Mouse (Mus musculus) spleen, embryonic (tissue): Measurements from ENCODE around the gene Muc1.

Experiments
- CTCF ChIA-PET: fragments of 350-600 bp; sonication (Branson Sonifier 250); formaldehyde crosslinking; loops from one replicate; lab custom pipeline; 2022; lab: Charles Lee

The Muc1 gene

DNA sequence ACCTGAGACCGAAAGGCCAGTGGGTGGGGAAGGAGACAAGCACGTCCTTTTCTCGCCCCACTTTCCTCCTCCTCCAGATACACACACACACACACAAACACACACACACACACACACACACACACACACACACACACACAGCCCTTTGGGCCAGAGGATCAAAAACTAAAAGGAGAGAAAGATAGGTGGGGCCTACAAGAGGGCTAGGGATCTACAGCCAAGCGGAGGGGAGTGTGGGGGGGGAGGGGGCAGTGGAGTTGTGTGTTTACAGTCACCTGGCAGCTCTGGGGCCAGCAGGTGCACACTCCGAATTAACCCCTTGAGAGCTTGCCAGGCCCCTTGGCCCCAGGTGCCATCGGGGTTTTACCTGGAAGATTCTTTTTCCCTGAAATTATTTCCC, 3.8 kb downstream of the Muc1 start:
- CTCF ChIA-PET, result interaction anchor here (0.7 to 1.2 kb wide), 2 partner anchors 123 to 131 kb away, joined by 3 read pairs; partner anchors contain the start of genes Fdps and Gm43738

- CTCF ChIA-PET, result interaction anchor here (0.7 to 1.7 kb wide), 3 partner anchors 12 to 124 kb away, joined by 3 to 5 read pairs (median 3); partner anchors contain the start of gene Krtcap2
Observed at GRCm38 (mm10) chr3:89233562-89234110, 4.8 kb downstream of the Muc1 start.

DNA sequence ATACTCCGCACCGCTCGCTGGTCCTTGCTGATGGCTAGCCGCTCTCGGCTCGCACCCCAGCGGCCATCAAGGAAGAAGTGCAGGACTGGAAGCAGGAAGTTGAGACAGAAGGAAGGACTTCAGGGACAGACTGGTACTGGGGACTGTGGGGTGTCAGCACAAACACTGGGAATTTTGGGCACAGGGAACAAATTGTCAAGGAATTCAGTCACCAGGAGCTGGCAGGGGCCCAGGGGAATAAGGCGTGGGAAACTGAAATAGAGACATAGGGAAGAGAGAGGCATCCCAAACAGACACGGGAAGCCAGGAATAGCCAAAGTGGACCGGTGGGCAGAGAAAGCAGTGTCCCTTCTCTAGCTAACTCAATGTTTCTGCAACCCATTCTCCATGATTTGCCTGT, 7.7 kb downstream of the Muc1 start:
- CTCF ChIA-PET, result interaction anchor here (0.6 kb wide), 2 partner anchors 13 to 1198 kb away, joined by 3 to 8 read pairs; no protein-coding TSS in a partner anchor

- CTCF ChIA-PET, result no interaction called here
Observed at GRCm38 (mm10) chr3:89237682-89238081, 8.8 kb downstream of the Muc1 start.

- CTCF ChIA-PET, result interaction anchor here (0.8 kb wide), 1 partner anchor 122 kb away, joined by 3 read pairs; no protein-coding TSS in a partner anchor
Observed at GRCm38 (mm10) chr3:89238494-89238893, 9.6 kb downstream of the Muc1 start.

GRCm38 (mm10) chr3:89242331-89242895, 13.6 kb downstream of the Muc1 start:
- CTCF ChIA-PET, result interaction anchor here (0.7 kb wide), 1 partner anchor 171 kb away, joined by 3 read pairs; no protein-coding TSS in a partner anchor

GRCm38 (mm10) chr3:89243609-89244008, 14.8 kb downstream of the Muc1 start:
- CTCF ChIA-PET, result interaction anchor here (0.6 to 1.4 kb wide), 2 partner anchors 13 to 39 kb away, joined by 3 to 5 read pairs; no protein-coding TSS in a partner anchor

- CTCF ChIA-PET, result interaction anchor here (0.6 to 1.5 kb wide), 4 partner anchors 10 to 30 kb away, joined by 5 to 6 read pairs (median 5); no protein-coding TSS in a partner anchor
Observed at GRCm38 (mm10) chr3:89244158-89244981, 15.5 kb downstream of the Muc1 start.

DNA sequence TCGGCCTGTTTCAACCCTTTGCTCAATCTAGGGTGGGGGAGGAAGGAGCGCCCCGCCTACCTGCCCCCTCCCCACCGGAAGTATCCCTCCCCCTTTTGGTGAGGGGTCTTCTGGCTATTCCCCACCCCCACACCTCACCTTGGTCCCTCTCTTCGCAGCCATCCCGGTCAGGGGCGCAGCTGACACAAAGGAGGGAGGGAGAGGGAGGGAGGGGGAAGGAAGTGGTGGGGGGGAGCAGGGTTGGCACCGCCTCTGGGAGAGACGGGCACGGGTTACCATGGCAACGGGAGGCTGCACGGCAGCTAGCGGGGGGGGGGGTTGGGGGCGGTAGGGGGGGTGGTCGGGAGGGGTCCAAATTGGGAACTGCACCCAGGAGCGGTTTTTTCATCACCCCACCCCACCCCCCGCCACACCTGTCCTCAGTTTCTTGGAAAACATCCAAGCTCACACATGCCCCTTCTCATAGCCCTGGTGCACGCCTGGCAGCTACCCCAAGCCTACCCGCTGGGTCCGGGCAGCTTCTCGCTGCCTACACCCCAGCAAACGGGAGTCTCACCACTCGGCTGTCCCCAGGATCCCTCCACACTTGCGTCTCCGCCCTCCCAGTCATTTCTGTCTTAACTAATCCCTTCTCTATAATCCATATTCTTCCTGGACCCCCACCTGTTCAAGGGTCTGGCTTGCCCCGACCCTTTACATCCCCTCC, 16.3 kb downstream of the Muc1 start:
- CTCF ChIA-PET, result interaction anchor here (0.6 to 1.5 kb wide), 6 partner anchors 11 to 973 kb away, joined by 4 to 6 read pairs (median 5); partner anchors contain the start of gene Efna1

DNA sequence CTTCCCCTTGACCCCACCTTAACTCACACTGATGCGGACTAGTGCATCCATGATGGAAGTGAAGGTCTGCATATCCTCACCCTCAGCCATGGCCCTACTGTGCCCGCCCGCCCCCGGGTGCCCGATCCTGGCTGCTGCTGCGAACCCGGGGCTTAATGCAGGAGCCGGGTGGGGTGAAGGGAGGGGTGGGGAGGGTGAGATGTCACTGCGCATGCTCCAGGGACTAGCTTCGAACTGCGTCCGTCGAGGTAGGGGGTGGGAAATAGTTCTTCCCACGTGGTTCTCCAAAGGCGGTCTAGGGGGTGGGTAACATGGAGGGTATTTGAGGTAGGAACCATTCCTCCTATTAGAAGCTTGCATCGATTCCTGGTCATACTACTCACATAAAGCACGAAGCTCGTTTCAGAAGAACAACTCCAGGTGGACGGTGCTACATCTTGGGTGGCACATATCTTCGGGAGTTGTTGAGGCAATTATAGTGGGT, 16.9 kb downstream of the Muc1 start, which contains the start of gene Krtcap2:
Gene Krtcap2, plus strand, starts transcription at position 279 of the 484 bp plus-strand sequence.
- CTCF ChIA-PET, result interaction anchor here (0.6 to 1.5 kb wide), 5 partner anchors 11 to 973 kb away, joined by 3 to 6 read pairs (median 5); partner anchors contain the start of genes Efna1 and Gba

- CTCF ChIA-PET, result interaction anchor here (0.6 to 1.5 kb wide), 5 partner anchors 20 to 358 kb away, joined by 3 to 6 read pairs (median 5); partner anchors contain the start of genes Efna1 and Gba
Observed at GRCm38 (mm10) chr3:89246261-89247100, 17.6 kb downstream of the Muc1 start, which contains the start of gene Trim46. TSS of gene Trim46 (minus strand) at chr3:89246309.

GRCm38 (mm10) chr3:89247466-89247865, 18.6 kb downstream of the Muc1 start:
- CTCF ChIA-PET, result no interaction called here

- CTCF ChIA-PET, result interaction anchor here (0.6 to 2.5 kb wide), 4 partner anchors 20 to 54 kb away, joined by 3 to 12 read pairs (median 4); partner anchors contain the start of genes Efna1 and Slc50a1
Observed at GRCm38 (mm10) chr3:89250435-89251040, 21.7 kb downstream of the Muc1 start.

DNA sequence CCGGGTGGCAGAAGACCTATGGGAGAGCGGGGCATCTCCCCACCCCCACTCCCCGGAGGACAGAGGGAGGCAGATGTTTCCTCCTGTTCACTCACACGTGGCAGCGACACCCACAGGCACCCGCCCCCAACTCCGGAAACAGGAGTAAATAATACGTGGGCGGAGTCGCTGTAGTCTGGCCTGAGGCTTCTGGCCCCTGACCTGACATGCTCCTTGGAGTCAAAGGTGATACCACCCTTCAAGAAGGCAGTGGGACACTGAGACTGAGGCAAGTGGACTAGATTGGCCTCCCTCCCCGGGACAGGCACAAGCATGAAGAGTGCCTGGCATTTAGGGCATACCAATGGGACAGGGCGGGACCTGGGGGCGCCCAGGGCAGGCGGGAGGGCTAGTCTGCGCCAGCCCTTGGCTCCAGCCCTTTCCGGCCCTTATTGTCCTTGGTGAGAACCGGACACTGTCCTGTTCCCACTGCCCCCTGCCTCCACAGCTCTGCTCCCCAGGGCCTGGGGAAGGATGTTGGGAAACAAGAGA, 22.6 kb downstream of the Muc1 start:
- CTCF ChIA-PET, result interaction anchor here (0.5 to 2.5 kb wide), 4 partner anchors 19 to 192 kb away, joined by 3 to 12 read pairs (median 6); partner anchors contain the start of genes Efna1 and Slc50a1

GRCm38 (mm10) chr3:89254994-89255393, 26.1 kb downstream of the Muc1 start:
- CTCF ChIA-PET, result no interaction called here

GRCm38 (mm10) chr3:89256177-89256576, 27.3 kb downstream of the Muc1 start:
- CTCF ChIA-PET, result no interaction called here

- CTCF ChIA-PET, result no interaction called here
Observed at GRCm38 (mm10) chr3:89259076-89259475, 30.2 kb downstream of the Muc1 start, which contains the start of gene Dpm3. TSS of gene Dpm3 (plus strand) at chr3:89259358.

GRCm38 (mm10) chr3:89260211-89260610, 31.4 kb downstream of the Muc1 start:
- CTCF ChIA-PET, result no interaction called here
